Mouse (Mus musculus) embryonic facial prominence, embryonic 10.5 days (tissue): ENCODE data around the gene Hmcn2. TPM values are rescaled to one million over a fixed set of nuclear protein-coding genes. Genes with fewer than 3 reads are reported as not detected.
A peak's percentile ranks its signal among the peaks of the same experiment; 100 is the strongest.

Experiments used
- DNase-seq: peaks from one replicate; pipeline ENCODE4 v3.0.0-alpha.2; 2017; ENCODE audit warnings: low spot score
- H3K27ac ChIP-seq: fragments of 300-500 bp; sonication (generic); replicated peaks from 2 replicates; pipeline ENCODE4 v1.5.1; 2016; ENCODE audit warnings: mild to moderate bottlenecking
- H3K27me3 ChIP-seq: fragments of 300-500 bp; sonication (generic); replicated peaks from 2 replicates; pipeline ENCODE4 v1.6.1; 2016; ENCODE audit warnings: low read depth, mild to moderate bottlenecking; ENCODE audit not compliant: poor library complexity, severe bottlenecking
- H3K36me3 ChIP-seq: fragments of 300-500 bp; sonication (generic); replicated peaks from 2 replicates; pipeline ENCODE4 v1.6.1; 2016; ENCODE audit warnings: mild to moderate bottlenecking, moderate library complexity
- H3K4me1 ChIP-seq: fragments of 300-500 bp; sonication (generic); 2 replicates; pipeline ENCODE4 v1.6.1; 2016
- H3K4me3 ChIP-seq: fragments of 300-500 bp; sonication (generic); 2 replicates; pipeline ENCODE4 v1.5.1; 2016; ENCODE audit warnings: mild to moderate bottlenecking, moderate library complexity
- H3K9me3 ChIP-seq: fragments of 300-500 bp; sonication (generic); 2 replicates; pipeline ENCODE4 v1.6.1; 2016; ENCODE audit warnings: mild to moderate bottlenecking
- WGBS: fragments of 180-500 bp; shearing (Covaris S2); methylation state at CpG from one replicate; pipeline ENCODE4 v1.1.7; 2016; 5-methylcytosine and 5-hydroxymethylcytosine counted together
- polyA plus RNA-seq: library from polyadenylated mRNA; unstranded; fragments of >200 nt; fragmentation: Nextera tagmentation; extraction: Ambion mirVana; gene quantifications from 2 replicates; pipeline ENCODE4 v1.2.1, GENCODE M21; 2016

The Hmcn2 gene
- polyA plus RNA-seq, 1 experiment from 2014 or later: not detected

DNA sequence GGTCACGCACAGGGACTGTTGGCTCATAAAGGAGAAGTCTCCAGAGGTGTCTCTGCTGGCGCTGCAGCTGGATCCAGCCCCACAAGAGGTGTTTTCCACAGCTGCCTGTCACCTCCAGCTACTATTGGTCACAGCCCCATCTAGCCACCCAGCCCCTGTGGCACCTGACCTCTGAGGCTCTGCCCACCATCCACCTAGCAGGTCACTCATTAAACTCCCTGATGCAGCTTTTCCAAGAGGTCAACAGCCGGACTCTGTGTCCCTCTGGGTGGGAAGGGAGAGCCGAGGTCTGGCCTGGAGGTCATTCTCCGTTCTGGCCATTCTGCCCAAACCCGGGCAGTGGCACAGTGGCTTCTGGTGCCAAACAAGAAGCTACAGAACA, 150.3 kb downstream of the Hmcn2 start:
- WGBS: 72% methylated on average over 6 of the region's 6 CpGs
- peaks cover 81% of the 10 kb centered on the region for H3K27me3 ChIP-seq
- no peak overlapping the region for H3K4me3 ChIP-seq
- no peaks in the 10 kb centered on the region for H3K36me3 ChIP-seq
- no peaks in the 10 kb centered on the region for H3K9me3 ChIP-seq
- no peak overlapping the region for H3K27ac ChIP-seq
- peaks cover 26% of the 10 kb centered on the region for H3K4me1 ChIP-seq
- no peak for DNase-seq

DNA sequence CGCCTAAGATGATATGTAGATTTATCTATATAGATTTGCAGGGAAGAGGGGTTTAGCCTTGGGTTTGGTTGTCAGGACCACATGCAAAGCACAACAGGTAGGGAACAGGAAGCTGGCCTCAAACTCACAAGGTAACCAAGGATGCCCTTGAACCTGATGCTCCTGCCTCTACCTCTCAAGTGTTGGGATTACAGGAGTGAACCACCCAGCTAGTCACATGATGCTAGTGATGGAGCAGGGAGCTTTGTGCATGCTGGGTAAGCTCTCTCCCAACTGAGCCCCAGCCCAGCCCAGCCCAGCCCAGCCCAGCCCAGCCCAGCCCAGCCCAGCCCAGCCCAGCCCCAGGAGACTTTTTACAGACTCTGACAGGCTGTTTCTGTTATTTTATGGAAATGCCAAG, 153.2 kb downstream of the Hmcn2 start:
- DNase-seq: no peak
- H3K27me3 ChIP-seq: peaks cover 81% of the 10 kb centered on the region
- H3K4me1 ChIP-seq: peaks cover 38% of the 10 kb centered on the region
- H3K4me3 ChIP-seq: no peak overlapping the region
- H3K36me3 ChIP-seq: no peaks in the 10 kb centered on the region
- H3K27ac ChIP-seq: no peak overlapping the region
- WGBS: 73% methylated on average over 1 of the region's 1 CpGs
- H3K9me3 ChIP-seq: no peaks in the 10 kb centered on the region

DNA sequence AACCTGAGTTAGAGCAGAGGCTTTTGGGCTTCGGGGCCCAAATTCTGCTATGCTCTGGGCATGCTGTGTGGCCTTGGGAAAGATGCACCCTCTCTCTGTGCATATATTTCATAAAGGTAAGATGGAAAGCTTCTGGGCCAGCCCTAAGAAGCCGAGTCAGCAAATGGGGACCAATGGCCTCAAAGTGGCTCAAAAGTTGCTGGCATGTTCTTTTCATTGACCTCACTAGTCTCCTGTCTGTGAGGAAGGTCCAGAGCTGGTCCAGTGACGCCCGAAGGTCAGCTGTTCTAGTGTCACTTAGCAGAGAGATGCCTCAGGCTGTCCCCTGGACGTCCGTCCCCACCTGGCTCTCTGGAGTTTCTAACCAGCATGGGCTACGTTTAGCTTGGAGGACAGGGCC, 154.6 kb downstream of the Hmcn2 start:
- Histone ChIP-seq H3K27ac (no peak overlapping the region), H3K27me3 (peaks cover 72% of the 10 kb centered on the region), H3K4me1 (peaks cover 33% of the 10 kb centered on the region), H3K9me3 (no peaks in the 10 kb centered on the region), H3K4me3 (no peak overlapping the region), H3K36me3 (no peaks in the 10 kb centered on the region)
- DNase-seq: no peak
- 69% methylated on average over 7 of the region's 7 CpGs for WGBS

DNA sequence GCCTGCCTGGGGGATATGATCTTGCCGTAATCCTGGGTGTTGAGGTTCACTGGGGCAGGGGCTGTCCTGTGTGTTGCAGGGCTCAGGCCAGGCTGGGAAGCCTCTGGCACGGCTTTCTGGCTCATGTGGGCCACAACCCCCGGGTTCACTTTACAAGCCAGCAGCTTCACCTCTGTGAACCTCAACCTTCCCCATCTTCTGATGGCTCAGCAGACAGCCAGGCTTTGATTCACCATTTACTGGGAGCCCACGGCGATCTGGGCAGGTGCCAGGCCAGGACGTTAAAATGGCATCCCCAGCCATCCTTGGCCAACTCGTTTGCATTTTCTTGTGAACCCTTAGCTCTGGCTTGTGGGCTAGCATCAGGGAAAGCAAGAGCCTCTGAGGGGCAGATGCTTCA, 155.3 kb downstream of the Hmcn2 start:
- H3K27ac ChIP-seq: no peak overlapping the region
- H3K27me3 ChIP-seq: peaks cover 65% of the 10 kb centered on the region
- peaks cover 31% of the 10 kb centered on the region for H3K4me1 ChIP-seq
- H3K9me3 ChIP-seq: no peaks in the 10 kb centered on the region
- H3K4me3 ChIP-seq: peak overlapping the region; percentile 62
- H3K36me3 ChIP-seq: no peaks in the 10 kb centered on the region
- no peak for DNase-seq
- WGBS: 29% methylated on average over 7 of the region's 7 CpGs

DNA sequence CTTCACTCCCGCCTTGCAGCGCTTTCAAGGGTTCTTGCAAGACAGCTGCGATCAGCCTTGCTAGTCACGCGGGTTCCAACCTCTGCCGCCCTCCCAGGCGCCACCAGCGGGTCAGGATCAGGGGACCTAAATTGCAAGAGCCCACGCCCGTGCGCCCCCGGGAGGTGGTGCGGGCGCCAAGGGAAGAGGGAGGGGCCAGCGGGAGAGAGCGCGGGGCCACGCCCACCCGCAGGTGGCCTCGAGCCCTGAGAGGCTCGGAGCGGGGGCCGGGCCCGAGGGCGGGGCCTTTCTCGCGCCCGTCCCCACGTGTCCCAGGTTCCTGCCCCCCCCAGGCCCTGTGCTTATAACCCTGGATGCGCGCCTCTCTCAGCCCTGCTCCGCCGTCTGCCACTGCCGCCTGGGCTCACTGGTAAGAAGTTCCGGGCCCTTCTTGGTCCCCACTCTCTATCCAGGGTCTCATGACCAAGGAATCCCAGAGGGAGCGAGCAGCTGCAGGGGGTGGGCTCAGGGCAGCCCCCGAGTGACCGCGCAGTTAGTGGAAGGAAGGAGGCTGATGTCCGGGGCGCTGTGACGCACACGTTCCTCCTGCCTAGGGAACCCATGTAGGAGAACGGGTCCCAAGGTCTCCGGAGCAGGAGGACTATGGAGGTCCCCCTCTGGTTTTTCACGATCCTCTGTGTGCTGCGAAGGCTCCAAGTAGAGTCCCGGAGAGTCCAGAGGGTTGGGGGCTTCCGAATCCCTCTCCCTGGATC, 155.9 kb downstream of the Hmcn2 start, which contains the start of gene Ass1:
Gene Ass1, plus strand, starts transcription at position 277 of the 752 bp plus-strand sequence.
- peaks cover 59% of the 10 kb centered on the region for H3K27me3 ChIP-seq
- no peaks in the 10 kb centered on the region for H3K36me3 ChIP-seq
- peak within 1 kb of the TSS; percentile 62 for H3K4me3 ChIP-seq
- WGBS: under 1% methylated on average over 49 of the region's 49 CpGs
- H3K4me1 ChIP-seq: peaks cover 37% of the 10 kb centered on the region
- peak; percentile 78 for DNase-seq
- H3K9me3 ChIP-seq: no peaks in the 10 kb centered on the region
- peak within 1 kb of the TSS; percentile 14; the same call in 1 of the 2 replicates for H3K27ac ChIP-seq

DNA sequence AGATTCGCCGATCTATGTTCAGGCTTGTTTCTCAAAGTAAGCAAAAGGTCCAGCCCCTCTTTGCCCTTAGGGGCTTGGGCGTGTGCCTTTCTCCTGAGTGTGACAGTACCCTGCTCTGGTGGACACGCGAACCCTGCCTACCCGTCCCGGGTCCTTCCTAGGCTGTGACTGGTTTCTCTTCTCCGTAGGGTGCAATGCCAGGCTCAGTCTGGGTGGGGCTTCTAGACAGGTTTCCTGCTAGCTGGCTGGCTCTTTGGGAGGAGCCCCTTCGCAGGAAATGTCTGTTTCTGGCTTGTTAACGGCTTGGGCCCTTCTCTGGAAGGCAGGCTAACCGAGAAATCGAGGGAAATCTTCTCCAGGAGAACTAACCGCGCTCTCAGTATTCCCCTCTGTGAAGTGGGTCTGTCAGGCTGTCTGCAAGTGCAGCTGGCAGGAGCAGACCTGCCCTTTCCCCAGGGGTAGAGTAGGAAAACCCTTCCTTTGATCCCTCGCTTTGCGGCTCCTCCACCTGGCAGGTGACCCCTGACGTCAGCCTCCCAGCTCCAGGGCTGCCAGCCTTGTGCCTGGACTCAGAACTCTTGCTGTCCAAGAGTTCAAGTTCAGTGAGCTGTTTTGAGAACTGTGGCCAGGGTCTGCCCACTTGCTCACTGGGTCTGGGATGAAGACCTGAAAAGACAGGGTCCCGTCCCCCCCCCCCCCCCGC, 156.6 kb downstream of the Hmcn2 start:
- no peak for DNase-seq
- 11% methylated on average over 19 of the region's 19 CpGs for WGBS
- H3K4me3 ChIP-seq: peak overlapping the region; percentile 62
- peaks cover 58% of the 10 kb centered on the region for H3K27me3 ChIP-seq
- H3K27ac ChIP-seq: no peak overlapping the region
- H3K4me1 ChIP-seq: peaks cover 37% of the 10 kb centered on the region
- no peaks in the 10 kb centered on the region for H3K9me3 ChIP-seq
- no peaks in the 10 kb centered on the region for H3K36me3 ChIP-seq

DNA sequence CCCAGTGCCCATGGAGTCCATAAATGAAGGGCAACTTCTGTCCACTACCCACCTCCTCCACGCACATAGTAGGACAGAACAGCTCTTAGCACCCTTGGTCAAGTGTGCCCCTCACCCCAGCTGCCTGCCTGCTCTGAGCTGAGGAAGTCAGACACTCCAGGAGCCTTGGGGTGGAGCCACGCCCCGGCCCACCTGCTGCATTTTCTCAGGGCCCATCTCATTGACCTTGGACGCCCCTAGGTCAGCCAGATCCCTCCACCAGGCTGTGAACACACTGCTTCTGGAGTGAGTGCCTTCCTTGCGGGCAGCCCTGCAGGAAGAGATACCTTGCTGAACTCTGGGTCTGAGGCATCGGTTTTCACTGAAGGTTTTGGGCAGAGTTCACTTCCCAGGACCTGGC, 157.4 kb downstream of the Hmcn2 start:
- Histone ChIP-seq H3K9me3 (no peaks in the 10 kb centered on the region), H3K27ac (no peak overlapping the region), H3K36me3 (no peaks in the 10 kb centered on the region), H3K27me3 (peaks cover 59% of the 10 kb centered on the region), H3K4me1 (peaks cover 44% of the 10 kb centered on the region), H3K4me3 (no peak overlapping the region)
- WGBS: 45% methylated on average over 6 of the region's 6 CpGs
- DNase-seq: no peak

DNA sequence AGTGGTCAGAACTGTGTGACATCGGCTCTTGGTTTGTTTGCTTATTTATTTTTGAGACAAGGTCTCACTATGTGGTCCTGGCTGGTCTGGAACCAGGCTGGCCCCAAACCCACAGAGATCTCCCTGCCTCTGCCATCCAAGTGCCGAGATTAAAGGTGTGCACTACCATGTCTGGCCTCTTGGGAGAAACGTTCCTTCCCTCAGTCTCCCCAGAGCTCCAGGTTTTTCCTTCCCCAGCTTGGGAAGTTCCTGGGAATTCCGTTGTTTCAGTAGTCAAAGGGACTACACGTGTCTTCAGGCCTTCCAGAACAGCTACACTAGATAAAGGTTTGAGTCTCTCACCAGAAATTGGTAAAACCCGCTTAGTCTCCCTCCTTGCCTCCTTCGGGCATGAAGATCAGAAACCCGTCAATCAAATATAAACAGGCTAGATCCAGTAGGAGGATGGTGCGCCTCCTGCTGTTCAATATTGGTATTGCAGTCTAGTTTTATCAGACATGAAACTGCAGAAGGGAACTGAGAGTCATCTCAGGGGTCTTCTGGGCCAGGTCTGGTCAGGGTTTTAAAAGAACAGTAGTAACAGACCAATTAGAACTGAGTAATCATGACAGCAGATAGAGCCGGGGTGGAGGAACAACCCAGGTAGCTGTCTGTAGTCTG, 158.3 kb downstream of the Hmcn2 start:
- Histone ChIP-seq H3K4me1 (peaks cover 49% of the 10 kb centered on the region), H3K36me3 (no peaks in the 10 kb centered on the region), H3K4me3 (no peak overlapping the region), H3K27ac (no peak overlapping the region), H3K27me3 (peaks cover 60% of the 10 kb centered on the region), H3K9me3 (no peaks in the 10 kb centered on the region)
- whole genome bisulfite sequencing: 46% methylated on average over 10 of the region's 10 CpGs
- no peak for DNase-seq

DNA sequence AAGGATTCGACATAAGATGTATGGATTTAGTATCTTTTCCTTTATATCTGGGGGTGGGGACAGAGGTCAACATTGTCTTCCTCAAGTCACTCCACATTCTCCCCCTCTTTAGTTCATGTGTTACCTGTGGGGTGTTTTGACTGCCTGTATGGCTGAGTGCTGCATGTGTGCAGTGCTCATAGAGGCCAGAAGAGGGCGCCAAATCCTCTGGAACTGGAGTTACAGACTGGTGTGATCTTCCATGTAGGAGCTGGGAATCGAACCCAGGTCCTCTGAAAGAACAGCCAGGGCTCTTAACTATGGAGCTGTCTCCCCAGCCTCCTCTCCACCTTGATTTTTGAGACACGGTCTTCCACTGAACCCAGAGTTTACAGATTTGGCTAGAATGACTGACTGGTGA, 159.7 kb downstream of the Hmcn2 start:
- Histone ChIP-seq H3K27me3 (peaks cover 52% of the 10 kb centered on the region), H3K4me1 (peaks cover 53% of the 10 kb centered on the region), H3K36me3 (no peaks in the 10 kb centered on the region), H3K27ac (no peak overlapping the region), H3K9me3 (no peaks in the 10 kb centered on the region), H3K4me3 (no peak overlapping the region)
- WGBS: 68% methylated on average over 4 of the region's 4 CpGs
- no peak for DNase-seq

DNA sequence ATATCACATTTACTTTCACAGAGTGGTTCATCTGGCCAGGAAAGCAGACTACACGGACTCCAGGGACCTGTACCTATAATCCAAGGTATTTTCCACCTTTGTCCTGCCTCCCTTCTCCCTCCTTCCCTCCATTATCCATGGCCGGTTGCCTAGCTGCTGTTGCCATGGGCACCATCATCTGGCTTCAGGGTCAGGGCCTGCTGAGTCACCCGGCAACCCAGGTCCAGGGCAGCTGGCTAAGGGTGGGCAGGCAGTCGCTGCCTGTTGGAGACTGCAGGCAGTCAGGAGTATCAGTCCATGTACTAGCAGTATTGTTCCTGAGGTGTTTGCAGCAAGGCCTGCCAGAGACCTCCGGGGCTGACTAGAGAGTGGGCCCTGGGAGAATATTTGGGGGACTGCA, 160.5 kb downstream of the Hmcn2 start:
- DNase-seq: no peak
- Histone ChIP-seq H3K27me3 (peaks cover 44% of the 10 kb centered on the region), H3K9me3 (no peaks in the 10 kb centered on the region), H3K4me1 (peaks cover 49% of the 10 kb centered on the region), H3K27ac (no peak overlapping the region), H3K4me3 (no peak overlapping the region), H3K36me3 (no peaks in the 10 kb centered on the region)
- 71% methylated on average over 5 of the region's 5 CpGs for WGBS

DNA sequence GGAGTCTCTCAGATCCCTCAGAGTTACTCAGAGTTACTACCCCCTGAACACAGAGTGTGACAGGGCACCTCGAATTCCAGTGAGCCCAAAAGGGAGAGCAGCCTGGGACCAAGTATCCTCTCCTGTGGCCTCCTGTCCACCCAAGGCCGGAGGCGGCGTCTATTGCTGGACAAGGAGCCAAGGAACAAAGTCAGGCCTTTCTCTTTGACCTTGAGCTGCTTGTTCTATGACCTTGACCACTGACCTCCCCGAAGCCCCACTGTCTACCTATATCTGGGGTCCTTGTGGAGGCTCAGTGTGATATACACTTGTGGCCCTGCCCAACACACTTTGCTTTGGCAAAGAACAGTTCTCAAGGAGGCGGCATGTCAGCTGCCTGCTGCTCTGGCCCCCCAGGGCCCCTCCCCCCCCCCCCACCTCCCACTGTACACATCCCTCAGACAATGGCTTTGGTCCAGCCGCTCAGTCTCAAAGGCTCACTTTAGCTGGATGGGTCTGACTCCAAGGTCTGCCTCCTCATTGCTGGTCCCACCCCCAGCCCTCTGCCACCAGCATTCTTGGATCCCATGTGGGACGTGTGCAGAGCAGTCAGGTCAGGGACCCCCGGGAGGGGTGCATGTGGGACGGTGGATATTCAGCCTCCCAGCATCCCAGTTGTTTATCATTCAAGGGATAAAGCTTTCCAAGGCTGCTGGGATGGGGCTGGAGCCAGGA, 162.0 kb downstream of the Hmcn2 start:
- Histone ChIP-seq H3K4me3 (no peak overlapping the region), H3K4me1 (peaks cover 33% of the 10 kb centered on the region), H3K27ac (no peak overlapping the region), H3K36me3 (no peaks in the 10 kb centered on the region), H3K9me3 (no peaks in the 10 kb centered on the region), H3K27me3 (peaks cover 35% of the 10 kb centered on the region)
- 72% methylated on average over 10 of the region's 10 CpGs for WGBS
- no peak for DNase-seq
